Mouse (Mus musculus): ENCODE data around the gene Cycs. TPM values are rescaled to one million over a fixed set of nuclear protein-coding genes. Genes with fewer than 3 reads are reported as not detected.
"Not testable (repeated sequence)": the region's sequence is repeated elsewhere in the genome, so short reads cannot be mapped to it uniquely, and the experiment has no call there.

The Cycs gene
- polyA plus RNA-seq, 1 experiment from 2014 or later = 78.7 TPM

GRCm38 (mm10) chr6:50557566-50557965, 8.8 kb downstream of the Cycs start:
- no peak overlapping the region for H3K9ac ChIP-seq (ENCODE audit: low read length)
- no peak for ATAC-seq (replicated peaks; ENCODE audit: low FRiP score, low TSS enrichment, low read depth)
- no peak overlapping the region for H3K4me2 ChIP-seq (ENCODE audit: low read length)
- H3K27ac ChIP-seq (ENCODE audit: low read depth) = no peak overlapping the region
- DNase-seq (ENCODE audit: low spot score) = no peak
- H3K36me3 ChIP-seq (ENCODE audit: control insufficient read depth, insufficient read depth, low read length) = 0 out of 2 replicates have a peak, but pooled peaks cover under 1% of the 10 kb centered on the region
- H3K4me1 ChIP-seq (replicated peaks; ENCODE audit: control insufficient read depth, insufficient read depth, low read length) = no peaks in the 10 kb centered on the region
- no peaks in the 10 kb centered on the region for H3K27me3 ChIP-seq (replicated peaks; ENCODE audit: control insufficient read depth, insufficient read depth, low read length)
- H3K4me3 ChIP-seq (ENCODE audit: low read depth, low read length) = no peak overlapping the region
- no peaks in the 10 kb centered on the region for H3K9me3 ChIP-seq (ENCODE audit: control insufficient read depth, low read length)
- 88% methylated on average over 6 of the region's 6 CpGs for WGBS

GRCm38 (mm10) chr6:50554223-50554622, 12.1 kb downstream of the Cycs start:
- ATAC-seq (replicated peaks; ENCODE audit: low FRiP score, low TSS enrichment, low read depth); H3K4me3 ChIP-seq (ENCODE audit: low read depth, low read length); H3K9ac ChIP-seq (ENCODE audit: low read length); H3K9me3 ChIP-seq (ENCODE audit: control insufficient read depth, low read length); DNase-seq (ENCODE audit: low spot score); H3K27ac ChIP-seq (ENCODE audit: low read depth); H3K27me3 ChIP-seq (replicated peaks; ENCODE audit: control insufficient read depth, insufficient read depth, low read length); H3K36me3 ChIP-seq (ENCODE audit: control insufficient read depth, insufficient read depth, low read length); H3K4me1 ChIP-seq (replicated peaks; ENCODE audit: control insufficient read depth, insufficient read depth, low read length); H3K4me2 ChIP-seq (ENCODE audit: low read length): not testable (repeated sequence)
- 75% methylated on average over 2 of the region's 2 CpGs for WGBS

GRCm38 (mm10) chr6:50552881-50553518, 13.3 kb downstream of the Cycs start:
- Histone ChIP-seq H3K4me3 (ENCODE audit: low read depth, low read length) (no peak overlapping the region), H3K4me2 (ENCODE audit: low read length) (no peak overlapping the region), H3K27me3 (replicated peaks; ENCODE audit: control insufficient read depth, insufficient read depth, low read length) (no peaks in the 10 kb centered on the region), H3K9ac (ENCODE audit: low read length) (no peak overlapping the region), H3K4me1 (replicated peaks; ENCODE audit: control insufficient read depth, insufficient read depth, low read length) (no peaks in the 10 kb centered on the region), H3K27ac (ENCODE audit: low read depth) (no peak overlapping the region), H3K36me3 (ENCODE audit: control insufficient read depth, insufficient read depth, low read length) (no peaks in the 10 kb centered on the region), H3K9me3 (ENCODE audit: control insufficient read depth, low read length) (no peaks in the 10 kb centered on the region)
- WGBS = 70% methylated on average over 5 of the region's 5 CpGs
- ATAC-seq (replicated peaks; ENCODE audit: low FRiP score, low TSS enrichment, low read depth) (0 out of 2 replicates have a peak, but pooled peaks have one; percentile 60), DNase-seq (ENCODE audit: low spot score) (no peak)

- Histone ChIP-seq H3K27me3 (replicated peaks; ENCODE audit: control insufficient read depth, insufficient read depth, low read length) (no peaks in the 10 kb centered on the region), H3K4me3 (ENCODE audit: low read depth, low read length) (no peak overlapping the region), H3K9me3 (ENCODE audit: control insufficient read depth, low read length) (no peaks in the 10 kb centered on the region), H3K27ac (ENCODE audit: low read depth) (no peak overlapping the region), H3K4me2 (ENCODE audit: low read length) (no peak overlapping the region), H3K36me3 (ENCODE audit: control insufficient read depth, insufficient read depth, low read length) (no peaks in the 10 kb centered on the region), H3K4me1 (replicated peaks; ENCODE audit: control insufficient read depth, insufficient read depth, low read length) (peaks cover 3% of the 10 kb centered on the region; the same call in 1 of the 2 replicates), H3K9ac (ENCODE audit: low read length) (no peak overlapping the region)
- ATAC-seq (replicated peaks; ENCODE audit: low FRiP score, low TSS enrichment, low read depth) = no peak
- WGBS = 72% methylated on average over 7 of the region's 7 CpGs
- peak; percentile 7 for DNase-seq (ENCODE audit: low spot score)
Measured at GRCm38 (mm10) chr6:50549791-50550190, 16.5 kb downstream of the Cycs start.

GRCm38 (mm10) chr6:50549051-50549450, 17.3 kb downstream of the Cycs start:
- Histone ChIP-seq H3K27me3 (replicated peaks; ENCODE audit: control insufficient read depth, insufficient read depth, low read length) (no peaks in the 10 kb centered on the region), H3K9ac (ENCODE audit: low read length) (no peak overlapping the region), H3K4me2 (ENCODE audit: low read length) (no peak overlapping the region), H3K4me1 (replicated peaks; ENCODE audit: control insufficient read depth, insufficient read depth, low read length) (peaks cover 3% of the 10 kb centered on the region; the same call in 1 of the 2 replicates), H3K9me3 (ENCODE audit: control insufficient read depth, low read length) (no peaks in the 10 kb centered on the region), H3K4me3 (ENCODE audit: low read depth, low read length) (no peak overlapping the region), H3K36me3 (ENCODE audit: control insufficient read depth, insufficient read depth, low read length) (no peaks in the 10 kb centered on the region), H3K27ac (ENCODE audit: low read depth) (no peak overlapping the region)
- ATAC-seq (replicated peaks; ENCODE audit: low FRiP score, low TSS enrichment, low read depth) (no peak), DNase-seq (ENCODE audit: low spot score) (no peak)
- 79% methylated on average over 5 of the region's 5 CpGs for whole genome bisulfite sequencing

- no peak overlapping the region for H3K27ac ChIP-seq (ENCODE audit: low read depth)
- DNase-seq (ENCODE audit: low spot score) (no peak), ATAC-seq (replicated peaks; ENCODE audit: low FRiP score, low TSS enrichment, low read depth) (0 out of 2 replicates have a peak, but pooled peaks have one; percentile 55)
- H3K27me3 ChIP-seq (replicated peaks; ENCODE audit: control insufficient read depth, insufficient read depth, low read length) = no peaks in the 10 kb centered on the region
- peaks cover 3% of the 10 kb centered on the region; the same call in 1 of the 2 replicates for H3K4me1 ChIP-seq (replicated peaks; ENCODE audit: control insufficient read depth, insufficient read depth, low read length)
- 0 out of 2 replicates have a peak overlapping the region, but pooled peaks have one; percentile 15 for H3K4me2 ChIP-seq (ENCODE audit: low read length)
- WGBS = 26% methylated on average over 10 of the region's 10 CpGs
- H3K9me3 ChIP-seq (ENCODE audit: control insufficient read depth, low read length) = no peaks in the 10 kb centered on the region
- H3K36me3 ChIP-seq (ENCODE audit: control insufficient read depth, insufficient read depth, low read length) = no peaks in the 10 kb centered on the region
- H3K4me3 ChIP-seq (ENCODE audit: low read depth, low read length) = no peak overlapping the region
- no peak overlapping the region for H3K9ac ChIP-seq (ENCODE audit: low read length)
Measured at GRCm38 (mm10) chr6:50545412-50546043, 20.8 kb downstream of the Cycs start.

GRCm38 (mm10) chr6:50542535-50542934, 23.8 kb downstream of the Cycs start:
- Histone ChIP-seq H3K9ac (ENCODE audit: low read length) (no peak overlapping the region), H3K27me3 (replicated peaks; ENCODE audit: control insufficient read depth, insufficient read depth, low read length) (no peaks in the 10 kb centered on the region), H3K4me3 (ENCODE audit: low read depth, low read length) (no peak overlapping the region), H3K9me3 (ENCODE audit: control insufficient read depth, low read length) (no peaks in the 10 kb centered on the region), H3K4me2 (ENCODE audit: low read length) (no peak overlapping the region), H3K36me3 (ENCODE audit: control insufficient read depth, insufficient read depth, low read length) (no peaks in the 10 kb centered on the region), H3K27ac (ENCODE audit: low read depth) (no peak overlapping the region), H3K4me1 (replicated peaks; ENCODE audit: control insufficient read depth, insufficient read depth, low read length) (peaks cover 3% of the 10 kb centered on the region; the same call in 1 of the 2 replicates)
- ATAC-seq (replicated peaks; ENCODE audit: low FRiP score, low TSS enrichment, low read depth) (no peak), DNase-seq (ENCODE audit: low spot score) (no peak)
- 78% methylated on average over 1 of the region's 1 CpGs for WGBS

- Histone ChIP-seq H3K4me2 (ENCODE audit: low read length) (no peak overlapping the region), H3K27ac (ENCODE audit: low read depth) (no peak overlapping the region), H3K9ac (ENCODE audit: low read length) (no peak overlapping the region), H3K9me3 (ENCODE audit: control insufficient read depth, low read length) (no peaks in the 10 kb centered on the region), H3K27me3 (replicated peaks; ENCODE audit: control insufficient read depth, insufficient read depth, low read length) (no peaks in the 10 kb centered on the region), H3K4me1 (replicated peaks; ENCODE audit: control insufficient read depth, insufficient read depth, low read length) (no peaks in the 10 kb centered on the region), H3K36me3 (ENCODE audit: control insufficient read depth, insufficient read depth, low read length) (no peaks in the 10 kb centered on the region), H3K4me3 (ENCODE audit: low read depth, low read length) (no peak overlapping the region)
- DNase-seq (ENCODE audit: low spot score) = no peak
- ATAC-seq (replicated peaks; ENCODE audit: low FRiP score, low TSS enrichment, low read depth) = no peak
- 69% methylated on average over 1 of the region's 1 CpGs for WGBS
Measured at GRCm38 (mm10) chr6:50539641-50540040, 26.7 kb downstream of the Cycs start.

Measured in intestine, embryonic 14.5 days (tissue).